ENCODE assay signal across 21 mouse cellular contexts in genomic region chr13:90939192-90939591, GRCm38 (mm10). TPM values are rescaled to one million over a fixed set of nuclear protein-coding genes. Genes with fewer than 3 reads are reported as not detected.
A peak's percentile ranks its signal among the peaks of the same experiment; 100 is the strongest.
DNase-seq lines count a peak whose midpoint lies in the region; ATAC-seq and TF ChIP-seq lines count a peak whose summit lies in the region.
"Had no signal": no experiment of that assay in that cellular context is flagged by ENCODE, and none has a peak within 500 bp of the region (broad histone marks: within the 10 kb centered on the region; RNA-seq: fewer than 3 reads in every experiment).

No protein-coding gene starts in this region.

- H3K4me3 ChIP-seq in heart, embryonic 11.5 days (ENCODE audit: low read depth, low read length), result no peak overlapping the region
- H3K4me3 ChIP-seq in G1E (ENCODE audit: low read depth, low read length), result peak overlapping the region; percentile 37; the same call in 1 of the 2 replicates
- no peak overlapping the region for H3K4me3 ChIP-seq in liver, embryonic 15.5 days (replicated peaks)
- H3K4me3 ChIP-seq: embryonic facial prominence, embryonic 13.5 days; forebrain, embryonic 10.5 days had no signal

- ATAC-seq in heart, embryonic 11.5 days (replicated peaks; ENCODE audit: insufficient number of reproducible peaks, low FRiP score, low TSS enrichment), result peak; percentile 91
- peak; percentile 98 for ATAC-seq in G1E (ENCODE audit: extremely low read depth, insufficient number of reproducible peaks, low FRiP score, poor library complexity, severe bottlenecking)
- ATAC-seq in erythroblast, adult 5-6 weeks (replicated peaks; ENCODE audit: low FRiP score, poor library complexity, severe bottlenecking), result peak; percentile 91
- peak; percentile 95 for ATAC-seq in liver, embryonic 15.5 days (ENCODE audit: insufficient read depth)
- ATAC-seq: lung, postnatal 0 days; Patski had no signal

- H3K27ac ChIP-seq in heart, embryonic 11.5 days (ENCODE audit: low read depth, low read length), result no peak overlapping the region
- peak overlapping the region; percentile 67 for H3K27ac ChIP-seq in liver, embryonic 15.5 days (replicated peaks)
- H3K27ac ChIP-seq: embryonic facial prominence, embryonic 13.5 days; forebrain, embryonic 10.5 days; hindbrain, embryonic 14.5 days had no signal

- no peak overlapping the region for H3K9ac ChIP-seq in heart, embryonic 11.5 days (ENCODE audit: low read depth, low read length)
- no peak overlapping the region for H3K9ac ChIP-seq in liver, embryonic 15.5 days
- H3K9ac ChIP-seq: embryonic facial prominence, embryonic 13.5 days; hindbrain, embryonic 14.5 days had no signal

- H3K4me2 ChIP-seq in heart, embryonic 11.5 days, result no peak overlapping the region
- H3K4me2 ChIP-seq in liver, embryonic 15.5 days, result peak overlapping the region; percentile 53
- H3K4me2 ChIP-seq: embryonic facial prominence, embryonic 13.5 days; hindbrain, embryonic 14.5 days had no signal

- DNase-seq in heart, postnatal 4 days, result no peak
- DNase-seq in G1E (ENCODE audit: low spot score) (peak; percentile 32), MN1 (ENCODE audit: low spot score) (no peak)
- no peak for DNase-seq in right cerebral cortex, postnatal 4 days
- no peak for DNase-seq in testis, postnatal 14 days (ENCODE audit: low spot score)
- DNase-seq: cerebellum, adult 8-10 months; heart, adult 18-20 months; heart, postnatal 14 days; kidney, adult 11 months; kidney, postnatal 14 days; thymus, adult 18-20 months had no signal

- H3K36me3 ChIP-seq in heart, embryonic 11.5 days (ENCODE audit: control insufficient read depth, insufficient read depth, low read length), result no peaks in the 10 kb centered on the region
- H3K36me3 ChIP-seq in G1E (replicated peaks), result no peaks in the 10 kb centered on the region
- no peaks in the 10 kb centered on the region for H3K36me3 ChIP-seq in liver, embryonic 15.5 days (replicated peaks)
- H3K36me3 ChIP-seq: embryonic facial prominence, embryonic 13.5 days; forebrain, embryonic 10.5 days had no signal

- H3K9me3 ChIP-seq in heart, embryonic 11.5 days (replicated peaks; ENCODE audit: control insufficient read depth, low read length), result no peaks in the 10 kb centered on the region
- H3K9me3 ChIP-seq in G1E (replicated peaks), result no peaks in the 10 kb centered on the region
- no peaks in the 10 kb centered on the region for H3K9me3 ChIP-seq in liver, embryonic 15.5 days (replicated peaks)
- H3K9me3 ChIP-seq: embryonic facial prominence, embryonic 13.5 days; forebrain, embryonic 10.5 days had no signal

- TF ChIP-seq CTCF in G1E (IDR thresholded peaks at IDR 0.05; ENCODE audit: low read depth, low read length), result no peak

- H3K27me3 ChIP-seq in heart, embryonic 11.5 days (ENCODE audit: control insufficient read depth, insufficient read depth, low read length), result no peaks in the 10 kb centered on the region
- no peaks in the 10 kb centered on the region for H3K27me3 ChIP-seq in G1E (ENCODE audit: insufficient read depth, low read length)
- no peaks in the 10 kb centered on the region for H3K27me3 ChIP-seq in liver, embryonic 15.5 days
- H3K27me3 ChIP-seq: embryonic facial prominence, embryonic 13.5 days; Patski had no signal

- 54% methylated on average over 6 of the region's 6 CpGs for WGBS in heart, embryonic 11.5 days (ENCODE audit: insufficient replicate concordance)
- WGBS in liver, embryonic 15.5 days (ENCODE audit: insufficient replicate concordance), result 14% methylated on average over 6 of the region's 6 CpGs

- no peaks in the 10 kb centered on the region for H3K4me1 ChIP-seq in heart, embryonic 11.5 days (ENCODE audit: control insufficient read depth, insufficient read depth, low read length)
- peaks cover 30% of the 10 kb centered on the region for H3K4me1 ChIP-seq in G1E (ENCODE audit: insufficient read depth, low read depth, low read length)
- peaks cover 28% of the 10 kb centered on the region for H3K4me1 ChIP-seq in liver, embryonic 15.5 days (replicated peaks)
- H3K4me1 ChIP-seq: forebrain, embryonic 10.5 days had no signal

RNA-seq across cellular contexts. Expression of gene Rps23, which starts 16.4 kb away (rescaled TPM):
- 180 and 199 TPM in 2 replicates for polyA plus RNA-seq in heart, embryonic 11.5 days (2014; fragmentation: Nextera tagmentation; extraction: Ambion mirVana)
- 100 to 1,000 TPM; 294 to 301 TPM for total RNA-seq in heart, postnatal 4 days (2021)
- total RNA-seq in G1E (2014; fragmentation: Nextera tagmentation) (1,211 and 1,212 TPM in 2 replicates), G1E (2017) (1,261 and 1,383 TPM in 2 replicates)
- 1,781 and 2,693 TPM in 2 replicates for polyA plus RNA-seq in G1E (2012)
- 281 and 297 TPM in 2 replicates for total RNA-seq in erythroblast, adult 5-6 weeks (2015; ENCODE audit: low replicate concordance)
- 387 and 828 TPM in 2 replicates for total RNA-seq in erythroblast, adult 5-6 weeks (2017; ENCODE audit: low replicate concordance)
- 88.4 and 121 TPM in 2 replicates for polyA plus RNA-seq in liver, embryonic 15.5 days (2015; fragmentation: Nextera tagmentation; extraction: Ambion mirVana)

RNA-seq across cellular contexts. Expression of gene Atp6ap1l, which starts 34.0 kb away (rescaled TPM):
- 0.24 and 0.92 TPM in 2 replicates for polyA plus RNA-seq in heart, embryonic 11.5 days (2014; fragmentation: Nextera tagmentation; extraction: Ambion mirVana)
- 1 to 10 TPM in 1 of 2 experiments, under 1 TPM in 1; 0.65 to 1.6 TPM for total RNA-seq in heart, postnatal 4 days (2021)
- total RNA-seq in G1E (2014; fragmentation: Nextera tagmentation), result not detected in 2 replicates
- total RNA-seq in G1E (2017), result not detected in 2 replicates
- not detected in 2 replicates for polyA plus RNA-seq in G1E (2012)
- total RNA-seq in erythroblast, adult 5-6 weeks (2015; ENCODE audit: low replicate concordance), result not detected in 2 replicates
- total RNA-seq in erythroblast, adult 5-6 weeks (2017; ENCODE audit: low replicate concordance), result not detected in 2 replicates
- 0.08 and 0.28 TPM in 2 replicates for polyA plus RNA-seq in liver, embryonic 15.5 days (2015; fragmentation: Nextera tagmentation; extraction: Ambion mirVana)
- total RNA-seq: gastrocnemius, adult 8-10 months; heart, adult 18-20 months; megakaryocyte, adult 5-6 weeks had no signal
- polyA plus RNA-seq: embryonic facial prominence, embryonic 13.5 days; forebrain, embryonic 10.5 days; lung, postnatal 0 days; Patski had no signal
